Mouse (Mus musculus): ENCODE results near the gene Arhgef19.

Gene Arhgef19

DNA sequence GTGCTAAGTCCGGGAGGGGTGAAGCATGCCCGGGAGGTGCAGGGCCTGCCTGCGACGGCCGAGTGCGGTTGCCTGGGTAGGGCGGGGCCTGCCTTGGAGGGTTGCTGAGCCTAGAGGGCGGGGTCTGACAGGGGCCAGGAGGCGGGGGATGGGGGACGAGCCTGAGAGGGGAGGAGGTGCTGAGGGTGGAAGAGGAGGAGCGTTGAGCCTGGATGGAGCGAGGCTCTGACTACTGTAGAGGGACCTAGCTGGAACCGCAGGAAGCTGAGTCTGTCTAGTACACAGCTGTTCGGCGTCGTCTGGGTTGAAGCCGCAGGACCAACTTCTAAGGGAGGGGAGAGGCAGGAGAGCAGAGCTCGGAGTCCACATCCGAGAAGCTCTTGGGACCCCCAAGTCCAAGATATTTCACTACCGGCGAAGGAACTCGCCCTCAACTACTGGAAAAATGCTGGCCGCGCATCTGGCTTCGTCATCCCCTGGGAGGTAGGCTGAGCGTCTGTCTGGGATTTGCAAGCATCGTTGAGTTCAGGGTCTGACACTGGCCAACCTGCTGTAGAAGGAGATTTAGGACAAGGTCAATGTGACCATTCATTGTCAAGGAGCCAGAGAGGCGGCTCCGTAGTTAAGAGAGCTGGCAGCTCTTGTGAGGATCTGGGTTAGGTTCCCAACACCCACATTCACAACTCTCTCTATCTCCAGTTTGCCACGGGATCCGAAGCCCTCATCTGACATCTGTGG, at the start of gene Arhgef19:
Gene Arhgef19, plus strand, starts transcription at position 112 of the 738 bp plus-strand sequence.
- DNase-seq, result peak; percentile 45

DNA sequence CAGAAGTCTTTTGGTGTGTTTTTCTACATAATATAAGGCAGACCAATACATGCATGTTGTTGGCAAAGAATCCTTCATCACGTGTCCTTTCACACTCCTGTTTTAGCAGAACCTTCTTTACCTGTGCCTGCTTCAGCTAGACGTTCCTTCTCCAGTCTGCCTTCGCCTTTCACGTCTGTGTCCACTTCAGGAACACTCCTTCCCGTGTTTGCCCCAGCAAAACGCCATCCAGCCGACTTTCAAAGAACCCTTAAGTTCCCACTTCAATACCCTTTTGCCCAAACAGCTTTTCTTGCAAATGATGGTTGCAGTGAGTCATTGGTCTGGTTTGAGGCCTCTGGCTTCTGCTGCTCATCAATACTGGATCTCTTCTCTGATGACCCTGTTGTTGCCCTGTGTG, 48.0 kb upstream of the Arhgef19 start:
- DNase-seq, result no peak

DNA sequence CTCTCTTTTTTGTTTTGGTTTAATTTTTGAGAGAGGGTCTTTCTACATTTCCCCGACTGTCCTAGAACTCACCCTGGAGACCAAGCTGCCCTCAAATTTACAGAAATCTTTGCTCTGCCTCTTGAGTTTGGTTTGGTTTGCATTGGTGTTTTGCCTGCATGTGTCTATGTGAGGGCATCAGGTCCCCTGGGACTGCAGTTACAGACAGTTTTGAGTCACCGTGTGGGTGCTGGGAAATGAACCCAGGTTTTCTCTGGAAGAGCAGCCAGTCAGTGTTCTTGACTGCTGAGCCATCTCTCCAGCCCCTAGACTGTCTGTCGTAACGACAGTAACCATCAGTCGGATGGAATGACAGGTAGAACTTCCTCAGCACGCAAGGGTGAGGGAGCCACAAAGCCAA, 44.7 kb upstream of the Arhgef19 start:
- DNase-seq, result no peak

DNA sequence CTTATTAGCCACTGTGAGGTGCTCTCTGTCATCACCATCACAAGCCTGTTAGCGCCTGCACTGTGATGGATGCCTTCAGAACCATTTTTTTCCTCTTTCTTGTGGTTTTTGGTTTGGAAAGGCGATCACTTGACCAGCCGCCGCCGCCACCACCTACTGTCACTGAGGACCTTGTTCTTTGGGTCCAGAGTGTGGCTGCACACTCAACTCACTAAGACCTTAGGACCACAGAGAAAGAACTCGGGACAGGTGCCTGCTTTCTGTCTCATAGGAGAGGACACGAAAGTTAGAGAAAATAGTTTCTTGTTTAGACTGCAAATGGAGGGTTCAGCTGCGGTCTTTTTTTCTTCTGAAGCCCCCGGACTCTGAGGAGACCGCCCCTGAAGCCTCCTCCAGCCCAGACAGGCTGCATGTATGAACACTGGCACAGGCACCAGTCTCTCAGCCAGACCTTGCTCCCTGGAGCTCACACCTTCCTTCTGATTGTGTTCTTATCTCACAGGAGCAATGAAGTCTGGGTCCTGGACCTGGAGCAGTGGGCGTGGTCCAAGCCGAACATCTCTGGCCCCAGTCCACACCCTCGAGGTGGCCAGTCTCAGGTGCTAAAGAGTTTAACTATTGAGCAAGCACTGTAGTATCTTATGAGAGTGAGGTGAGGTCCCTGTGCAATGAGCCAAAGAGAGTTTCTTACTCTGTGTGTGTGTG, 42.2 kb upstream of the Arhgef19 start:
- no peak for DNase-seq

DNA sequence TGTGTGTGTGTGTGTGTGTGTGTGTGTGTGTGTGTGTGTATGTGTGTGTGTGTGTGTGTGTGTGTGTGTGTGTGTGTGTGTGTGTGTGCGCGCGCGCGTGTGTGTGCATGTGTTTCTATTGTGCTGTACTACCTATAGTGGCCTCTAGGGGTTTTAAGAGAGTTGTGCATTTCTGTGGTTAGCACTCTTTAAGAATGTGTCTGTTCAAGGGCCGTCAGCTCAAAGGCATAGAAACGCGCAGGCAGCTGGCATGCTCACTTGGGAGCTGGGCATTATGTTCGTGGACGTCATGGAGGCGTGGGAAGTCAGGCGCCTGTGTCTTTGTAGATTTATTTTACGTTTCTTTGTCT, 41.6 kb upstream of the Arhgef19 start:
- DNase-seq, result no peak

DNA sequence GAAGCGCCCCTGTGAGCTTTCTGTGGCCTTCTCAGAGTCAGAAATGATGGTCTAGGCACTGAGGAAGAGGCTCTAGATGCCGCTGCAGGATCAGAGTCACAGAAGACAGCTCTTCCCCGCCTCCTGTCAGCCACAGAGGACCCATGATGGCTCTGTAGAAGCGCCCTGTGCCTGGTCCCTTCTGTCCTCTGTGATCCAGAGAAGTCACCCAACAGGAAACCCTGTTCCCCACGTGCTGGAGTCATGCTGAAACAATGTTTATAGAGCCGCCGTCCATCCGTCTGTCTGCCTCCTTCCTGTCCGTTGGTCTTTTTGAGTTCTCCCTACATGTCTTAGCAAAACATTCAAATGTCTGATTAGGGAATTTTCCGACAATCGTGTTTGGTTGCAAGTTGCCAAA, 38.4 kb upstream of the Arhgef19 start:
- no peak for DNase-seq

DNA sequence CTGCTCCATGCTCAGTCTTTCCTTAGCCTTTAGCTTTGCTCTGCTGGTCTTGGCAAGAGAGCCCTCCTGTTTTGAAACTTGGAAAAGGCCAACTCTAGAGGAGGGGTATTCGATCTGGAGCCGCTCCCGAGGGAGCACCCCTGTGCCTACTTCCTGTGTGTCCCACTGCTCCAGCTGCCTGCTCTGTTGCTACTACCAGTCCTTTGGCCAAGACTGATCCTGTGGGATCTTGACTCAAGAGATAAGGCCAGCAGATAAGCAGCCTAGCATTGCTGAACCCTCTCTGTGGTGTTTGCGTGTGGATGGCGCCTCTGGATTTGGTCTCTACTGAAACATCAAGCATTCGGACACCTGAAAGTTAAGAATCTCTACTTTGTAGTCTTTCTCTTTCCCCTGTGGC, 37.1 kb upstream of the Arhgef19 start:
- no peak for DNase-seq

DNA sequence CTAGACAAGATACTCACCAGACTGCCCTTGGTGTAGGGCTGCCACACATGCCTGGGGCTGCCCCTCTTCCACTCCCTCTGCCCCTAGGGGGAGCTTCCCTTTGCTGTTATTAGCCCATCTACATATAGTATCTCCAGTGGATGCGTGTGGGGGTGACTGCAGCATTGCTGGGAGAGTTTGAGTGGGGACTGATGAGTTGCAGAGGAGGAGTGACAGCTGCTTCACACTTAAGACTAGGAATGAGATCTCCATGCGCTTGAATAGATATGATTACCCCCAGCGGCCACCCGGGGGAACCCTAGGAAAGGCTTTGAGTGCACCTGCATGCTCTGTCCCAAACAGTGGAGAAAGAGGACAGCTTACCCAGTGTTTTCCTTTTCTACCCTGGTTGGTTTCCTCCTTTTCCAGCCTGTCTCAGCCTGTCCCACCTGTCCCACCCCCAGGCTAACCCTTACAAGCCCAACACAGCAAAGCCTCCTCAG, 34.7 kb upstream of the Arhgef19 start:
- DNase-seq, result peak; percentile 57

DNA sequence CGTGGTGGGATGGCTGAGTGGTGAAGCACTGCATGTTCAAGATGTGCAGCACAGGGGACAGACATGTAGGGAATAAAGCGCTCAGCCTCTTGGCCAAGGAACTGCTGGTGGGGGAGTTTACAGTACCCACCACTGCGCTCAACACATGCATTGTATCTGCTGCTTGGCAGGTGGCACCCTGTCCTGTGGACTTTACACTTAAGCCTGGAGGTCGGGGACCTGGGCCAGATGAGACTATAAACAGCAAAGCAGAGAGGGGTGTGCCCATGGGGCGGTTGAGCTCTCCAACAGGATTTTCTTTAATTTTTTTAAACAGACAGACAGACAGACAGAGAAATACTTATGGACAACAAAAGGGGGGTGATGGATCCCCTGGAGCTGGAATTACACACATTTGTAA, 32.2 kb upstream of the Arhgef19 start:
- no peak for DNase-seq

DNA sequence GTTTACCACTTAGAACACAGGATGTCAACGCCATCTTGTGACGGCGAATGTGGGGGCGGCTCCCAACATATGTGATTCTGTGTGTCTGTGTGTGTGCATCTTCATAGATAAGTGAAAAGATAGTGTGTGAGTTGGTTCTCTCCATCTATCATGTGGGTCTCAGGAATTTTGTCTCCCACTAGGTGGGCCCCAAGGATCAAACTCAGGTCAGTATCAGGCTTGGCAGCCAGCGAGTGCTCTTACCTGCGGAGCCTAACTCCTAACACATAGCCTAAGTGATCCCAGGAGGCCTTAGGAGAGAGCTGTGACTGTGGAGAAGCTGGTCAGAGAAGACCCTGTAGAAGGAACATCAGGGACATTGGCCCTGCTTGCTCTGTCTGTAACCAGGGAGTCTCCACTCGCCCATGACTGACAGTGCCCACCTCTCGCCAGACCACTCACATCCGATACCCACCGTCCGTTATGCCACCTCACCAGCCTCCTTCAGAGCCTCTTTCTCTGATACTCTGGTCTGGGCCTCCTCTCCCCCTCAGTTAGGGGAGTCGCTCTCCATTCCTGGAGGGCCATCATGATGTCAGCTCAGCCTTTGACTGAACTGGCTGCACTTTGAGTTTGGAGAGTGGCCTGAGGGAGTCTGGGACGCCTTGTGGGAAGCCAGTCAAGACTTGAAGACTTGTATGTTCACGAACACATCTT, 28.6 kb upstream of the Arhgef19 start:
- no peak for DNase-seq

DNA sequence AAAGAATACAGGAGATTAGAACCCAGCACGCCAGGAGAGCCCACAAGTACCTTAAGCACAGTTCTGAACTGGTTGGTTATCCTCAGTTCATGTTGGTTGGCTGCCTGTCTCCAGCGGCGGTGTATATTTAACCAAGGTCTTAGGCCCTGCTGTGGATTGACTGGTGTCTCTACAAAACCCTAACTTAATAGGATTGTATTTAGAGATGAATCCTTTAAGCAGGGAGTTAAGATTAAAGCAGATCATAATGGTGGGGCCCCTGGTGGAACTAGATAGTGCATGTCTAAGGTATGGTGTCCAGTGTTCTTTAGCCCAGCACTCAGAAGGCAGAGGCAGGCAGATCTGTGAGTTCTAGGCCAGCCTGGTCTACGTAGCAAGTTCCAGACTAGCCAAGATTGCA, 27.7 kb upstream of the Arhgef19 start:
- DNase-seq, result no peak

DNA sequence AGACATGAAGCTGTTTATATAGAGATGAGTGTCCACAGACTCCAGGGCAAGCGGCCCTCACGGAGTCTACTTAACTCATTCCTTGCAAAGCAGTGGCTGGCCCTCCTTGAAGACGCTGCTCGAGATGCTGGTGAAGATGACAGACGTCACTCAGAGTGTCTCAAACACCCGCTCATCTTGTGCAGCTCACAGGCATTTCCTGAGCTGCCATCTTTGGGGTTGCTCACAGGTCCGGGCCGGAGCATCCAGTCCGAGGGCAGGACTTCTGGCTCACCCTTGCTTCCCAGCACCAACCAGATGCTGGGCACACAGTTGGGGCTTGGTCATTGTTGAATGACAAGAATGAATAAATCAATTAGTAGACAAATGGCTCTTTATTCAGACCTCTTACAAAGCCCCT, 26.4 kb upstream of the Arhgef19 start:
- DNase-seq, result no peak

DNA sequence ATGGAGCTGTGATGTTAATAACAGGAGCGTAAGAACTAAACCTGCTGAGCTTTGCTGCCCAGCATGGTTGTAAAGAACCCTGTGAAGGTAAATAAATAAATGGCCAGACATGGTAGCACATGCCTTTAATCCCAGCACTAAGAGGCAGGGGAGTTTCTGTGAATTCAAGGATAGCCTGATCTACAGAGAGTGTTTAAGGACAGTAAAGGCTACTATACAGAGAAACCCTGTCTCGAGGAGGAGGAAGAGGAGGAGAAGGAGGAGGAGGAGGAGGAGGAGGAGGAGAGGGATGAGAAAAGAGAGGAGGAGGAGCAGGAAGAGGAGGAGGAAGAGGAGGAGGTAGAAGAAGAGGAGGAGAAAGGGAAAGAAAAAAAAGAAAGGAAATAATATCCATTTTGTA, 26.0 kb upstream of the Arhgef19 start:
- DNase-seq, result no peak

DNA sequence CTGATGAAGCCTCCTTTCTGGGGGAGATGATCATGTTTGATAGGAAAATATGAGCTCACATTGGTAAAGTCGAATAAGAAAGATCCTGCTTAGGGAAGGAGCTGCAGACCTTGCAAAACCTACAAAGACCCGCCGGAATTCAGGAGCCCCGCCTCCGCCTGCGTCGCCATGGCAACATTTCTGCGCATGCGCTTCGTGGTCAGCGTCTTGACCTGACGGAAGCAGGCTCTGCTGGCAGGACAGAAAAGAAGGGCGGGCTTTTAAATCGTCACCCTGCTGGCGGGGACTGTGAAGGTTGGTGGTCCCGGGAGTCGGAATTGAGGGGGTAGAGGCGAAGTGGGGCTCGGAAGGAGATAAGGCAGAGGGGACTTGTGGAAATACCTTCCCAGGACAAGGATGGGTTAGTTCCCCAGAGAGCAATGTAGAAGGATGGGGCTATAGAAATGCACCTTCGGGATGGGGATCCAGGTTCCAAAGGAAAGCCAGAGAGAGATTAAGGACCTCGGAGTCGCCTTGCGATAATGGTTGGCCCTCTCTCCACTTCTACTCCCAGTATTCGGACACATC, 25.4 kb upstream of the Arhgef19 start, which contains the start of gene Rsg1:
Gene Rsg1, plus strand, starts transcription at position 187 of the 567 bp plus-strand sequence.
- DNase-seq, result peak; percentile 96

DNA sequence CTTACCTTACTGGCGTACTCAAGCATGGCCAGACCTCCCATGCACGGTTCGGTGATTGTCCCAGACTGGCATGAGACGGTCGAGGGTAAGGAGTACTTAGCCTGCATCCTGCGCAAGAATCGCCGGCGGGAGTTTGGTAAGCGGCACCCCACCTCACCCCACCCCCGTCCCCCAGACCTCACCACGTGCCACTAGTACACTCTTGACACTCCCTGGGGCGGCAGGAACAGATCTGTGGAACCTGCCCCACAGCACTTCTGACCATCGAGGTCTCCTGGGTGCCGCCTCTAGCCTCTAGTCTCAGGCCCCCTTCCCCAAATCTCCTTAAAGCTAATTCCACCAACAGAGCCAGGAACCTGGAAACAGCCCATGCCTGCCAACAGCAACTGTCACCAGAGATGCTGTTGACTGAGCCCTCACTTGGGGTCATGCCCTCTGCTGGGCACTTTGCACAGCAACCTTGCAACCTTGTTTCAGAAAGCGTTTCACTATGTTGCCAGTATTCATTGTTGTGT, 24.9 kb upstream of the Arhgef19 start:
- no peak for DNase-seq

DNA sequence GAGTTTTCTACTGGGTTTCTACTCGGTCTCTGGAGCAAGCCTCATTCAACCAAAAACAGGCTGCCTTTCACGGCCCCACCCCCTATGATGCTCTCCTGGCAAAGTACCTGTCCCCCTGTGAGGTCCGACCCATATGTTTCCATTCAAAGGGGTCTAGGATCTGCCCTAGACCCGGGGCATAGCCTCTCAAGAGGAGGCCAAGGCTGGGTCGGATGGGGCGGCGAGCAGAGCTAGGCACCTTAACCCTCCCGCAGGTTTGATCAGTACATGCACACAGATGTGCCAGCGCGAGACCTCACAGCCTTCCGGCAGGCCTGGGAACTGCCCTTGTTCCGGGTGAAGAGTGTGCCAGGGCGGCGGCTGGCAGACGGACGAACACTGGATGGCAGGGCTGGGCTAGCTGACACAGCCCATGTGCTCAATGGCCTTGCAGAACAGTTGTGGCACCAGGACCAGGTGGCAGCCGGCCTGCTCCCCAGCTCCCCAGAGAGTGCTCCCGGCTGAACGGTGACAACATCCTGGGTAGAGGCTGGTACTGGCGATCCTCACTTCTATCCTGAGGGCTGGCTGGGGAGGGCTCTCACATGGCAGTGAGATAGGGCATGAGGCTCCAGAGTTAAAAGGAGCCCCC, 19.6 kb upstream of the Arhgef19 start:
- no peak for DNase-seq

DNA sequence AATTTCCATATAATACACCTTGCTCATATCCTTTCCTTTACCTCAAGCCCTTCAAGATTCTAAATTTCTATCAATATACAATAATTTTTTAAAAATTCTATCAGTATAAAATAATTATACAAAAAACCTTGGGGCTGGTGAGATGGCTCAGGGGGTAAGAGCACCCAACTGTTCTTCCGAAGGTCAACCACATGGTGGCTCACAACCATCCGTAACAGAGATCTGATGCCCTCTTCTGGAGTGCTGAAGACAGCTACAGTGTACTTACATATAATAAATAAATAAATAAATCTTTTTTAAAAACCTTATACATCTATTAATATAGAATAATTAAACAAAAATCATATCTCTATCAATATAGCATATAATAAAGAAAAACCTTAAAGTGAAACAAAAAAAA, 17.5 kb upstream of the Arhgef19 start:
- no peak for DNase-seq

DNA sequence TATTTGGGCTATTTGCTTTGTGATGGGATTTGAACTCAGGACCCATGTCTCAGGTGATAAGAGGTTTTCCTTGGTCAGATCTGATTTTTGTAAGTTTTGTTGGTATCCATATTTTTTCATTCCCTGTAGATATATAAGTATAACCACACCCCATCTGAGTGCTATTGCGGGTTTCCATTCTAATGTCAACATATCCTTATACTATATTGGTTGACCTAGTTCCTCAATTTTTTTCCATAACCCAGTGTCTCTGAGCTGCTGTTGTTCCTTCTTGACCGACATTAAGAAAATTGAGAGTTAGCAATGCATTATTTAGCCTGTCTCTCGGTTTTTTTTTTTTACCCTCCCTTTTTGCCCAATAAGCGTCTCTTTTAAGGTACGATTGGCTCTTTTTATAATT, 16.5 kb upstream of the Arhgef19 start:
- DNase-seq, result no peak

DNA sequence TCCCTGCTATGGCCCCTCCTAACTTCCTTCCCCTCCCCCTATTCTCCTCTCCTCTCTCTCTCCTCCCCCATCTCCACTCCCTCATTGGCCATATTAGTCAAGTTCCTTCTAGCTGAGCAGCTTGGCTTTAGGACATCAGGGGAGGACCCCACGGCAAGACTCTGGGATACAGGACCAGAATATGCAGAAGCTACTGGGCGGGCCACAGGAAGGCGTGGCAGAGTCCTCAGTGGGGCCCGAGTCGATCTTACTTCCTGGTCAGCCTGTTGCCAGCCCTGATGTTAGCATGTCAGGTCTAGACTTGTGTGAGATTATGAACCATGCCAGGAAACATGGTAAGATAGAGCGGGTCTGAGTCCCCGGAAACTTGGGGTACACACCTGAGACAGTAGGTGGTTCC, 10.6 kb upstream of the Arhgef19 start:
- DNase-seq, result no peak

DNA sequence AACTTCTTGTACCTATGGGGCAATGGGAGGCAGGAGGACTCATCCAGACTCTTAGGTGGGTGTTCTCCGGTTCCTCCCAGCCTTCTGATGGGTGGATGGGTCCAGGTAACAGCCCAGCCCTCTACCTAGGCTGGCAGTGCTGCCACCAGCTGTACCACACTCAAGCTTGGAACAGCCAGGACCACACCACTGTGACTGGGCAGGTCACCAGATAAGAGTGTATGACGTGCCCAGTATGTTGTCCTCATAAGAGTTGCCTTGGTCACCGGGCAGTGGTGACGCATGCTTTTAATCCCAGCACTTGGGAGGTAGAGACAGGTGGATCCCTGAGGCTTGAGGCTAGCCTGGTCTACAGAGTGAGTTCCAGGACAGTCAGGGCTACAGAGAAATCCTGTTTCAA, 6.1 kb upstream of the Arhgef19 start:
- DNase-seq, result no peak

DNA sequence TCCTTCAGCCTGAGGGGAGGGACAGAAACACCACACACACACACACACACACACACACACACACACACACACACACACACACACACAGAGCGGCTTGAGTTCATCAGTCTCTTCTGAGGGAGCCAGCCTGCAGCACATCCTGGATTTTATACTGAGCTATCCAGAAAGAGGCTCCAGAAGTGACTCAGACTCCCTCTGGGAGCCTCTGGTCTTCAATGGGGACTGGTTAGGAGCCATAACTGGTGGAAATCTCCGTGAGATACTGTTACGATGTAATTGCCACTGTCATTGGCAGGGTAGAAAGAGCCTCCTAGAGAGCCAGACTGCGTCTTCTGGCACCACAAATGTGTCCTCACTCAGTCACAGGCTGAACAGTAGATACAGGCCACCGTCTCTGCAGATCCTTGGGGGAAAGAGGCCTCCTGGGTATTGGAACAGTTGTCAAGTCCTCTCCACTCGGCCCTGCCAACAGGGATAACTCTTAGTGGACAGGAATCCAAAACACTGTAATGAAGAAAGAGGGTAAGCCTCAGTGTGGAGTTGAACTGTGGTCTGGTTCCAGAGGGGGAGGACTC, 3.7 kb upstream of the Arhgef19 start:
- DNase-seq, result no peak

DNA sequence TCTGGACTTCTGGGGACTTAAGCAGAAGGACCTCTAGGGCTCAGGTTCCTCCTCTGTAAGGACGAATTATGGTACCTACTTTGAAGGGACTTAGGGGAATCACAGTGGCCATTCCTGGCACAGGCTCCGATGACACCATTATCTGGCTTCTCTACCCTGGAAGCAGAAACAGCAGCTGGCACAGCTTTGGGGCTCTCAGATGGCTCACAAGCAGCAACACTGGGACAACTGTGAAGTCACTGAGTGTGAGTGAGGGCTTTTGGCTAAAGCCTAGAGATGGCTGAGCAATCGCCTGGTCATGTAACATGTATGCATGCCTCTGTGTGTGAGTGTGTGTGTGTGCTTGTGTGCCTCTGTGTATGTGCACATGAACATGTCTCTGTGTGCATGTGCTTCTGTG, 2.4 kb upstream of the Arhgef19 start:
- DNase-seq, result no peak
